Mouse (Mus musculus) ES-E14 (cell line): ENCODE results near the gene Aim2. TPM values are rescaled to one million over a fixed set of nuclear protein-coding genes. Genes with fewer than 3 reads are reported as not detected.

Experiments
- DNase-seq: peaks from one replicate; pipeline ENCODE4 v3.0.0-alpha.2; 2013; ENCODE audit warnings: low read depth, low spot score
- H3K27ac ChIP-seq: 2 replicates; pipeline ENCODE4 v1.5.1; 2012; ENCODE audit warnings: low read depth, mild to moderate bottlenecking, low read length, moderate library complexity, mixed read lengths; ENCODE audit not compliant: poor library complexity, insufficient read depth, severe bottlenecking
- H3K36me3 ChIP-seq: 2 replicates; pipeline ENCODE4 v1.6.1; 2012; ENCODE audit warnings: mild to moderate bottlenecking, low read length, moderate library complexity, mixed read lengths; ENCODE audit not compliant: control insufficient read depth, poor library complexity, insufficient read depth, severe bottlenecking
- H3K4me1 ChIP-seq, 2 experiments: fragments of 150-350 bp in 1 of 2; sonication (generic) in 1 of 2; 2 replicates each; pipeline ENCODE4 v1.6.1; 2012; ENCODE audit warnings: low read length in 2 of 2, mild to moderate bottlenecking in 1 of 2, mixed read lengths in 1 of 2; ENCODE audit not compliant: control insufficient read depth in 2 of 2, insufficient read depth in 2 of 2, poor library complexity in 1 of 2
- H3K4me3 ChIP-seq, 2 experiments: fragments of 150-350 bp in 1 of 2; sonication (generic) in 1 of 2; 2 replicates each; pipeline ENCODE4 v1.5.1; 2012; ENCODE audit warnings: low read length in 2 of 2, low read depth in 1 of 2, mild to moderate bottlenecking in 1 of 2, mixed read lengths in 1 of 2; ENCODE audit not compliant: insufficient read depth in 1 of 2, poor library complexity in 1 of 2, severe bottlenecking in 1 of 2
- H3K9ac ChIP-seq: 2 replicates; pipeline ENCODE4 v1.6.1; 2012; ENCODE audit warnings: low read depth, mild to moderate bottlenecking, low read length, mixed read lengths; ENCODE audit not compliant: poor library complexity, insufficient read depth, severe bottlenecking
- H3K9me3 ChIP-seq: fragments of 150-350 bp; sonication (generic); 2 replicates; pipeline ENCODE4 v1.6.1; 2012; ENCODE audit warnings: low read depth, mild to moderate bottlenecking, low read length; ENCODE audit not compliant: control insufficient read depth, insufficient read depth
- CHD2 ChIP-seq: IDR thresholded peaks from 2 replicates; pipeline ENCODE4 v1.6.1; 2014; ENCODE audit warnings: mild to moderate bottlenecking, low read depth, low read length, inconsistent platforms
- HCFC1 ChIP-seq: IDR thresholded peaks from 2 replicates; pipeline ENCODE4 v1.6.1; 2012; ENCODE audit warnings: low read length, inconsistent platforms, borderline replicate concordance; ENCODE audit not compliant: insufficient read depth
- MAFK ChIP-seq: IDR thresholded peaks from 2 replicates; pipeline ENCODE4 v1.6.1; 2014; ENCODE audit warnings: mild to moderate bottlenecking, low read depth, low read length, inconsistent platforms; ENCODE audit not compliant: insufficient read depth
- ZC3H11A ChIP-seq: IDR thresholded peaks from 2 replicates; pipeline ENCODE4 v1.6.1; 2012; ENCODE audit warnings: low read depth, mild to moderate bottlenecking, inconsistent platforms, low read length, borderline replicate concordance
- ZNF384 ChIP-seq: IDR thresholded peaks from 2 replicates; pipeline ENCODE4 v1.6.1; 2012; ENCODE audit warnings: low read depth, low read length, inconsistent platforms
- in situ Hi-C, 2 experiments: fragments of 600-800 bp; cut with MboI; formaldehyde crosslinking; loops; one replicate each; pipeline ENCODE4 v1.15.1; 2025; ENCODE audit warnings: low sequenced_read_pairs in 2 of 2, inconsistent platforms in 1 of 2; ENCODE audit not compliant: unreplicated experiment in 2 of 2
- total RNA-seq: library from RNA; depleted of rRNA; stranded (reverse); fragments of 300-350 nt; gene quantifications from 2 replicates; pipeline ENCODE4 v1.2.3, GENCODE M21; 2012

Aim2 gene
- total RNA-seq, 1 experiment = 17.0 TPM

DNA sequence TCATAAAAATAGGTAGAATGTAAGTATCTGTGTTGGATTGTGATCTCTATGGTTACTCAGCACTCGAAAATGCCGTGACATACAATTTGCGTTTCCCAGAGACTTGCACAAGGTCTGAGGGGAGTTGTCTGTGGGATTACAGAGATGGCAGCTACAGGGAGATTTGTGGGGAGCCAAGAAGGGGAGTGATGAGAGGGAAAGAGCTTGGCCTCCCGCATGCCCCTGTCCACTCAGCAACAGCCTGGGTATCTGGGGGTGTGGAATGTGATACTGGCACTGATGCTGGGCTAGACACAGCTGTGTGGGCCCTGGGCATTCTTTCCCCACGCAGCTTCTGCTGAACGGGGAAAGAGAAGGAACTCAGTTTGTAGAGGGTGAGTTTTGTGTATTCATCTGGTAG lies 19.8 kb downstream of the Aim2 start:
- no peak for DNase-seq
- TF ChIP-seq CHD2 = no peak
- no peak for TF ChIP-seq ZC3H11A
- no peak for TF ChIP-seq HCFC1
- no peak for TF ChIP-seq ZNF384
- Histone ChIP-seq H3K4me1 (peaks cover 0 to 9% of the 10 kb centered on the region in 2 experiments; a peak in 2 of 4 replicates), H3K4me3 (no peak overlapping the region), H3K9me3 (no peaks in the 10 kb centered on the region), H3K27ac (no peak overlapping the region), H3K36me3 (no peaks in the 10 kb centered on the region), H3K9ac (no peak overlapping the region)
- in situ Hi-C loops = no loop called here

DNA sequence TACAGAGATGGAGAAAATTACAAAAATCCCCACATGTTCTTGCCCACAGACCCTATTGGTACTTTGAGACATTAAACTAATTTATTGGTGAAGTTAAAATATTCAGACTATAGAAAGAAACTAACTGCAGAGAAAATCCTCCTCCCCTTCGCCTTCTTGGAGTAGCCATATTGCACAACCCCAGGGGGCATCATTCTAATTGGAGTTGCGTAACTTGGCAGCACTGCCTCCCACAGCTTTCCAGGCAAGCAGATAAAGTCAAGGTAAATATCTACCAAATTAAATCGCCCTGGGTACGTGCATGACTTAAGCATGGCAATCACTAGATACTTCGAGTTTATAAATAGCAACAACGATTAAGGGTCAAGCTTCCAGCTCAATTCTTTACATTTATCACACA lies 20.9 kb downstream of the Aim2 start:
- Histone ChIP-seq H3K4me1 (peaks cover 0 to 4% of the 10 kb centered on the region in 2 experiments; a peak in 1 of 4 replicates), H3K9me3 (no peaks in the 10 kb centered on the region), H3K9ac (no peak overlapping the region), H3K36me3 (no peaks in the 10 kb centered on the region), H3K27ac (no peak overlapping the region), H3K4me3 (no peak overlapping the region)
- no peak for DNase-seq
- TF ChIP-seq HCFC1 = no peak
- no peak for TF ChIP-seq CHD2
- TF ChIP-seq ZC3H11A = no peak
- no peak for TF ChIP-seq ZNF384
- no peak for TF ChIP-seq MAFK
- in situ Hi-C loops = no loop called here

DNA sequence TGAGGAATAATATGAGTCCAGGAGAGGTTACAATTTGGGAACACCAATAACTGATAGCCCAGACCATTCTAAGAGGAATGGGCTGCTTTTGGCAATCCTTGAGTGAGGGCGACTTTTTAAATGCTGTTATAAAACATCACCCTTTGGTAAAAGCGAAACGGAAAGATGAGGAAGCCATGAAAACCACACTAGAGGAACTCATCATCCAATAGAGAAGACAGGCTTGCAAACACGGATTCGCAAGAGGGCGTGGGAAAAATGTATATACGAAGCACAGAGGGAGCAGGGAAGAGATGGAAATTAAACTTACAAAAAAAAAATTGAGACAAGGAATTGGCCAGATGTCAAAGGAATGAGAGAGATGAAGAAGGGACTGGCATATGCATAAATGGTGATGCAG lies 23.3 kb downstream of the Aim2 start:
- Histone ChIP-seq H3K27ac (no peak overlapping the region), H3K4me1 (no peaks in the 10 kb centered on the region), H3K9me3 (no peaks in the 10 kb centered on the region), H3K4me3 (no peak overlapping the region), H3K9ac (no peak overlapping the region), H3K36me3 (no peaks in the 10 kb centered on the region)
- in situ Hi-C loops = no loop called here
- no peak for TF ChIP-seq ZC3H11A
- no peak for TF ChIP-seq CHD2
- no peak for TF ChIP-seq ZNF384
- TF ChIP-seq HCFC1 = no peak
- TF ChIP-seq MAFK = no peak
- DNase-seq = no peak

DNA sequence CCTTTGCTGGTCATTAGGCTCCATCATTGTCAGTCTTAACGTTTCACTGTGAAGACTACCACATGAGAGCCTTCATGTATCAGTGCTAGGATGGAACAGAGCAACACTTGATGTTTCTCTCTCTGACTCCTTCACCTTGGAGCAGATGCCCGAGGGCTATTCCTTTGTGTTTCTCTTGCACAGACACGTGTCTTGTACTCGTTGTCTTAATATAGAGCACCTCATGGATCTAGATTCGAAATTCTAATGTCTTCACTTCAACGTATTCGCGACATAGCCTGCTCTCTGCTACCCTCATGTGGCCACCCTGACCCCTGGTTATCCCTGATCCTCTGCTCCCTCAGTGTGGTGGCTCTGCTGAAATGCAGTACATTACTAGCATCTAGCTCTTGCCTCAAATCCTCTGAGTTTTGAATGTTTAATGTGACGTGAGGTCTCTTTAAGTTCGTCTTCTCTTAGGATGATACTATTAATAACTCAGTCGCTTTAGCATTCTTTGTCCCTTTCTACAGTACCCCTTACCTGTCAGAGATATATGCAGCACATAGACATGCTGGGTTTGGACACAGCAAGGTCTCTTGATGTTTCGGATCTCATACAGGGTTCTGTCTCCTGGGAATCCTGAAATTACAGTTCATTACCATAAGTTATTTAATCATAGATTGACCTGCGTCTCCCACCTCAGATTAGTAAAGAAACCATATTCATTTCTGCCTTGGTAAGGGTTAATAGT lies 26.9 kb downstream of the Aim2 start:
- TF ChIP-seq HCFC1 (no peak), ZC3H11A (peak; percentile 79; the same call in 1 of the 2 replicates), ZNF384 (no peak)
- Histone ChIP-seq H3K27ac (no peak overlapping the region), H3K9me3 (no peaks in the 10 kb centered on the region), H3K4me1 (no peaks in the 10 kb centered on the region), H3K9ac (no peak overlapping the region), H3K4me3 (no peak overlapping the region), H3K36me3 (no peaks in the 10 kb centered on the region)
- no peak for DNase-seq
- in situ Hi-C loops = loop anchor here (25.0 kb wide), 2 partner anchors 740 to 965 kb away; partner anchors contain the start of gene Dusp23 (in 1 of the 2)

DNA sequence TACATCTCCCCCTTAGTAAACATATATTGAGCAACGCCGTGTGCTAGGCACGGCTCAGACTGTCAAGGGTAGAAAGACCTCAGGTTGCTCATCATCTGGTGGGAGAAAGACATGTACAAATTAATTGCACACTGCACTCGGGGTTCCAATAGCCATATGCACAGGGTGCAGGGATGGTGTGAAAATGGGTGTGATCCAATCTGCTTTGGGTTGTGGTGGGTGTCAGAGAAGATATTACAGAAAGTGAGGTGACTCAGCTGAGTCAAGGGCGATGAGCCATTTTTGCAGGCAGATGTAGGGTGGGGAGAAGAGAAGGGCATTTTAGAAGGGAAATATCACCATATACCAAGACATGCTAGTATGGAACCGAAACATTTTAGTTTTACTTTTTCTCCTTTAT lies 30.8 kb downstream of the Aim2 start:
- DNase-seq = no peak
- in situ Hi-C loops = loop anchor here (10.0 to 25.0 kb wide), 3 partner anchors 57 to 969 kb away; partner anchors contain the start of gene Dusp23 (in 1 of the 2)
- Histone ChIP-seq H3K36me3 (no peaks in the 10 kb centered on the region), H3K9ac (no peak overlapping the region), H3K9me3 (no peaks in the 10 kb centered on the region), H3K27ac (no peak overlapping the region), H3K4me1 (no peaks in the 10 kb centered on the region), H3K4me3 (no peak overlapping the region)
- TF ChIP-seq MAFK (no peak), ZNF384 (no peak), ZC3H11A (no peak), HCFC1 (no peak), CHD2 (no peak)
